Mouse (Mus musculus) kidney, embryonic 15.5 days (tissue): ENCODE results near the gene Spic. TPM values are rescaled to one million over a fixed set of nuclear protein-coding genes. Genes with fewer than 3 reads are reported as not detected.
A peak's percentile ranks its signal among the peaks of the same experiment; 100 is the strongest.

Source experiments
- ATAC-seq: fragments of 200-750 bp; cut with Nextera tagmentation; replicated peaks from 2 replicates; pipeline ENCODE4 v1.8.0; 2017; ENCODE audit warnings: moderate TSS enrichment; ENCODE audit not compliant: low FRiP score
- H3K27ac ChIP-seq: fragments of 300-500 bp; sonication (generic); 2 replicates; pipeline ENCODE4 v1.5.1; 2015; ENCODE audit warnings: mild to moderate bottlenecking, inconsistent platforms
- H3K27me3 ChIP-seq: fragments of 300-500 bp; sonication (generic); 2 replicates; pipeline ENCODE4 v1.6.1; 2015; ENCODE audit warnings: inconsistent platforms
- H3K36me3 ChIP-seq: fragments of 300-500 bp; sonication (generic); 2 replicates; pipeline ENCODE4 v1.6.1; 2015; ENCODE audit warnings: inconsistent platforms
- H3K4me1 ChIP-seq: fragments of 300-500 bp; sonication (generic); 2 replicates; pipeline ENCODE4 v1.6.1; 2015; ENCODE audit warnings: inconsistent platforms
- H3K4me2 ChIP-seq: fragments of 300-500 bp; sonication (generic); 2 replicates; pipeline ENCODE4 v1.6.1; 2015; ENCODE audit warnings: moderate library complexity, mild to moderate bottlenecking, inconsistent platforms
- H3K4me3 ChIP-seq: fragments of 300-500 bp; sonication (generic); replicated peaks from 2 replicates; pipeline ENCODE4 v1.5.1; 2015; ENCODE audit warnings: mild to moderate bottlenecking, inconsistent platforms
- H3K9ac ChIP-seq: fragments of 300-500 bp; sonication (generic); 2 replicates; pipeline ENCODE4 v1.6.1; 2015; ENCODE audit warnings: mild to moderate bottlenecking, inconsistent platforms
- H3K9me3 ChIP-seq: fragments of 300-500 bp; sonication (generic); replicated peaks from 2 replicates; pipeline ENCODE4 v1.6.1; 2016; ENCODE audit warnings: inconsistent platforms
- whole genome bisulfite sequencing: fragments of 180-500 bp; shearing (Covaris S2); methylation state at CpG from one replicate; pipeline ENCODE4 v1.1.7; 2015; ENCODE audit warnings: mixed read lengths; 5-methylcytosine and 5-hydroxymethylcytosine counted together
- polyA plus RNA-seq: library from polyadenylated mRNA; unstranded; fragments of >200 nt; fragmentation: Nextera tagmentation; extraction: Ambion mirVana; gene quantifications from 2 replicates; pipeline ENCODE4 v1.2.1, GENCODE M21; 2015

The Spic gene
- polyA plus RNA-seq = 1.0 and 1.1 TPM in 2 replicates

DNA sequence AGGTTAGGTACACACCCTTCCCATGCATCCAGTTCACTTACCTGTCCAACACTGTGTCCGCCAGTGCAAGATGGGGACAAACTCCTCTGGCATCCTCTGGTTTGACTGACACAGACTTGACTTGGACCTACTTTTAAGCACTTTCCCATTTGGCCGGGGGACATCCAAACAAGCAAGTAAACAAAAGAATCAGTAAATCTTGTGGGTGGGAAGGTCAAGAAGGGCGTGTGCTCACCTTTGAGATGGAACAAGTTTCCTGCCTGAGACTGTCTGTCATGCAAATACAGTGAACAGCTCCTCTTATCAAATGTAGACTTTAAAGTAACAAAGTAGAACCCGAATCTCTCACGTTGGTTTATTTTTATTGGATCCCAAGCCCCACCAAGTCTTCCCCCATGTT, at the start of gene Spic:
Gene Spic, minus strand, starts transcription at position 91 of the 400 bp plus-strand sequence.
- ATAC-seq = no peak
- H3K36me3 ChIP-seq = no peaks in the 10 kb centered on the region
- H3K27me3 ChIP-seq = no peaks in the 10 kb centered on the region
- H3K9ac ChIP-seq = no peak within 1 kb of the TSS
- no peaks in the 10 kb centered on the region for H3K4me1 ChIP-seq
- no peak within 1 kb of the TSS for H3K27ac ChIP-seq
- WGBS = 65% methylated on average over 5 of the region's 5 CpGs
- H3K4me3 ChIP-seq = no peak within 1 kb of the TSS
- no peaks in the 10 kb centered on the region for H3K9me3 ChIP-seq
- H3K4me2 ChIP-seq = no peak within 1 kb of the TSS

- ATAC-seq = no peak
- Histone ChIP-seq H3K4me2 (peak overlapping the region; percentile 90), H3K4me3 (peak overlapping the region; percentile 94), H3K27me3 (no peaks in the 10 kb centered on the region), H3K9ac (peak overlapping the region; percentile 92), H3K36me3 (peaks cover 30% of the 10 kb centered on the region), H3K27ac (no peak overlapping the region), H3K4me1 (peaks cover 13% of the 10 kb centered on the region), H3K9me3 (no peaks in the 10 kb centered on the region)
- WGBS = 11% methylated on average over 6 of the region's 6 CpGs
These were observed 47.5 kb upstream of the Spic start for GRCm38 (mm10) chr10:88732309-88732622.

DNA sequence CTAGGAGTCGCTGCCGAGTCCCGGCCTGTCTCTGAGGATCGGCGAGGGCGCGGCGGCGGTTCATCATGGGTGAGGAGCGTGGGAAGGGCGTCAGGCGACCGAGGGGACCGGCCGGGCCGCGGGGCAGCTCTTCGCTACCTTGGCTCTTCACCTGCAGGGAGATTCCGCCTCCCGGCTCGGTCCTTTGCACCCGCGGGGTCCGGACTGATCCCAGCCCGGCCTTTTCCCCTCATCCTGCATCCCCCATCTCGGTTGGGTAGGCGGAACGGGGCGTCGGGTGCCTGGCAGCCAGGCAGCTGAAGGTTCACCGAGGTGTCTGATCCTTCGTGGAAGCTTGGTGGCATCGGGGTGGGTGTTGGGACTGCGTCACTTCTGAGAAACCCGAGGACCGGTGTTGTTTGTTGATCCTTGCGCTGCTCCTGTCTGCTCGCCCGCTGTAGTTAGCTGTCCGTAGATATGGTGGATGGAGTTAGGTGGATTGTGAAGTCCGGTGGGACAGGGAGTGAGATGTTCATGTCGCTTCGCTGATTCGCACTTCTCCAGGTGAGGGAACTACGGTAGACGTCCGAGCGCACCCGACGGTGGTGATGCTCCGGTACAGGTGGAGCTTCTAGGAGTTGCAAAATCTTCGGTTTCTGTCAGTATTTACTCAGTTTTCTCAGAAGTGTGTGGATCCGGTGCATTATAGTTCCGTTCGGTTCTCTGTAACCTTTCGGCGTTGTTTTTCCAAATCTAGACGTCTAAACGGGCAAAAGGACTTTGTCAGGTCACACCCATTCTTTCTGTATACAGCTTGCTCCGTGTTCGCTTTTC, 46.9 kb upstream of the Spic start:
- peak overlapping the region; percentile 93 for H3K27ac ChIP-seq
- H3K9me3 ChIP-seq = no peaks in the 10 kb centered on the region
- H3K4me2 ChIP-seq = peak overlapping the region; percentile 90
- H3K9ac ChIP-seq = peak overlapping the region; percentile 92
- peak overlapping the region; percentile 94 for H3K4me3 ChIP-seq
- H3K27me3 ChIP-seq = no peaks in the 10 kb centered on the region
- 2% methylated on average over 61 of the region's 61 CpGs for WGBS
- ATAC-seq = peak; percentile 52
- H3K36me3 ChIP-seq = peaks cover 24% of the 10 kb centered on the region
- peaks cover 13% of the 10 kb centered on the region for H3K4me1 ChIP-seq

- peak; percentile 95 for ATAC-seq
- H3K27me3 ChIP-seq = no peaks in the 10 kb centered on the region
- whole genome bisulfite sequencing = under 1% methylated on average over 65 of the region's 65 CpGs
These were observed 46.0 kb upstream of the Spic start, which contains the start of gene Arl1 for GRCm38 (mm10) chr10:88730571-88731495. Gene Arl1, plus strand, starts transcription at chr10:88730858.

GRCm38 (mm10) chr10:88728166-88728565, 43.4 kb upstream of the Spic start:
- H3K36me3 ChIP-seq = no peaks in the 10 kb centered on the region
- H3K9me3 ChIP-seq = no peaks in the 10 kb centered on the region
- no peaks in the 10 kb centered on the region for H3K27me3 ChIP-seq
- WGBS = 75% methylated on average over 8 of the region's 8 CpGs
- H3K4me2 ChIP-seq = no peak overlapping the region
- no peak overlapping the region for H3K4me3 ChIP-seq
- no peak overlapping the region for H3K27ac ChIP-seq
- no peak overlapping the region for H3K9ac ChIP-seq
- ATAC-seq = no peak
- H3K4me1 ChIP-seq = peaks cover 12% of the 10 kb centered on the region

More at GRCm38 (mm10) chr10:88730571-88731495, 46.0 kb upstream of the Spic start, which contains the start of gene Arl1:
- peak within 1 kb of the TSS; percentile 90 for H3K4me2 ChIP-seq
- H3K9me3 ChIP-seq = no peaks in the 10 kb centered on the region
- H3K36me3 ChIP-seq = peaks cover 16% of the 10 kb centered on the region
- peaks cover 13% of the 10 kb centered on the region for H3K4me1 ChIP-seq
- peak within 1 kb of the TSS; percentile 93 for H3K27ac ChIP-seq
- H3K9ac ChIP-seq = peak within 1 kb of the TSS; percentile 92
- peak within 1 kb of the TSS; percentile 94 for H3K4me3 ChIP-seq

DNA sequence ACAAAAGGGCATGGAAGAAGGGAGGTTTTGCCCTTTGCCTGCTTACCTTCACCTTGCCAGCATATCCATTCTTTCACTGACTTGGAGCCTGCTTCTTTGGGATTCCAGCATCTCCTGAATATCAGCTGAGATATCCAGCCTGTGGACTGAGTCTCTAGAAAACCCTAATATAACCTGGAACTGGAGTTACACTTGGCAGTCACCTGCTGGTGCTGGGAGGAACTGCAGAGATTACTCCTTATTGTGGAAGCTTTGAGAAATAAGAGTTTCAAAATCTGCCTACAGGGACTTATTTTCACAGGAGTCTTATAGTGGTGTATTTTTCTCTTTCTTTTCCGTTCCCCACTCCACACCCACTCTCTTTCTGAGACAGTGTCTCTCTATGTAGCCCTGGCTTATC, 42.3 kb upstream of the Spic start:
- Histone ChIP-seq H3K4me3 (no peak overlapping the region), H3K9me3 (no peaks in the 10 kb centered on the region), H3K9ac (no peak overlapping the region), H3K36me3 (no peaks in the 10 kb centered on the region), H3K27me3 (no peaks in the 10 kb centered on the region), H3K4me1 (peaks cover 4% of the 10 kb centered on the region), H3K4me2 (no peak overlapping the region), H3K27ac (no peak overlapping the region)
- ATAC-seq = no peak
- WGBS = 57% methylated on average over 1 of the region's 1 CpGs

- 40% methylated on average over 2 of the region's 2 CpGs for WGBS
These were observed 40.5 kb upstream of the Spic start for GRCm38 (mm10) chr10:88725343-88725742.

DNA sequence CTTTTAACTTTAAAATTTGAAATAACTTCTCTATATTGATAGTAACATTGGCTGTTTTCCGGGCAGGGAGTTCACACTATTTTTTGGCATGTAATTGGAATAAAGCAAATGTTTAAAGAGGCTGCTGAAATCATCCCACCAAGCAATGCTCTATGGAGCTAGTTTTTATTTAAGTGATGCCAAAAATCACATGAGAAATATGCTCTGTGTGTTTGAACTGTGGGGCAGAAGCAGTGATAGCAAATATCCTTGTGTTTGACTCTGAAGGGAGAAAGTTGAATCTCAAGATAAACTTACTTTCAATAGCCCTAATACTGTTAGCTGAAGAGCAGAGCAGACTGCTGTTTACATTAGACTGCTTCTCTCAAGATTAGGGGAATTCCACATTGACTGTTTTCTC, 34.8 kb upstream of the Spic start:
- Histone ChIP-seq H3K27ac (no peak overlapping the region), H3K4me3 (no peak overlapping the region), H3K9ac (no peak overlapping the region), H3K4me1 (no peaks in the 10 kb centered on the region), H3K36me3 (no peaks in the 10 kb centered on the region), H3K4me2 (no peak overlapping the region), H3K27me3 (0 out of 2 replicates have a peak, but pooled peaks cover 4% of the 10 kb centered on the region), H3K9me3 (no peaks in the 10 kb centered on the region)
- WGBS = 64% methylated on average over 1 of the region's 1 CpGs
- ATAC-seq = no peak

More at GRCm38 (mm10) chr10:88725343-88725742, 40.5 kb upstream of the Spic start:
- Histone ChIP-seq H3K4me2 (no peak overlapping the region), H3K27me3 (0 out of 2 replicates have a peak, but pooled peaks cover 4% of the 10 kb centered on the region), H3K9me3 (no peaks in the 10 kb centered on the region), H3K4me1 (peaks cover 3% of the 10 kb centered on the region), H3K27ac (no peak overlapping the region), H3K9ac (no peak overlapping the region), H3K36me3 (no peaks in the 10 kb centered on the region), H3K4me3 (no peak overlapping the region)
- no peak for ATAC-seq

- 47% methylated on average over 2 of the region's 2 CpGs for WGBS
- Histone ChIP-seq H3K4me1 (no peaks in the 10 kb centered on the region), H3K4me2 (no peak overlapping the region), H3K36me3 (no peaks in the 10 kb centered on the region), H3K27me3 (0 out of 2 replicates have a peak, but pooled peaks cover 4% of the 10 kb centered on the region), H3K9me3 (no peaks in the 10 kb centered on the region), H3K9ac (no peak overlapping the region), H3K4me3 (no peak overlapping the region), H3K27ac (no peak overlapping the region)
- no peak for ATAC-seq
These were observed 32.9 kb upstream of the Spic start for GRCm38 (mm10) chr10:88717756-88718025.

GRCm38 (mm10) chr10:88716986-88717755, 32.4 kb upstream of the Spic start:
- no peak overlapping the region for H3K27ac ChIP-seq
- H3K4me1 ChIP-seq = no peaks in the 10 kb centered on the region
- ATAC-seq = no peak
- H3K27me3 ChIP-seq = 0 out of 2 replicates have a peak, but pooled peaks cover 4% of the 10 kb centered on the region
- no peak overlapping the region for H3K4me3 ChIP-seq
- no peaks in the 10 kb centered on the region for H3K36me3 ChIP-seq
- H3K9me3 ChIP-seq = no peaks in the 10 kb centered on the region
- H3K4me2 ChIP-seq = no peak overlapping the region
- WGBS = 52% methylated on average over 13 of the region's 13 CpGs
- no peak overlapping the region for H3K9ac ChIP-seq

- Histone ChIP-seq H3K4me1 (no peaks in the 10 kb centered on the region), H3K27me3 (0 out of 2 replicates have a peak, but pooled peaks cover under 1% of the 10 kb centered on the region), H3K9ac (no peak overlapping the region), H3K27ac (no peak overlapping the region), H3K4me3 (no peak overlapping the region), H3K36me3 (no peaks in the 10 kb centered on the region), H3K9me3 (no peaks in the 10 kb centered on the region), H3K4me2 (no peak overlapping the region)
- ATAC-seq = no peak
- WGBS = 72% methylated on average over 6 of the region's 6 CpGs
These were observed 30.8 kb upstream of the Spic start for GRCm38 (mm10) chr10:88715621-88716020.
